Mouse (Mus musculus) kidney, postnatal 10 days (tissue): Measurements from ENCODE around the gene Ak2.

Experiments used
- DNase-seq: peaks from one replicate; pipeline ENCODE4 v3.0.0; 2021; ENCODE audit warnings: mixed read lengths

Ak2 gene

DNA sequence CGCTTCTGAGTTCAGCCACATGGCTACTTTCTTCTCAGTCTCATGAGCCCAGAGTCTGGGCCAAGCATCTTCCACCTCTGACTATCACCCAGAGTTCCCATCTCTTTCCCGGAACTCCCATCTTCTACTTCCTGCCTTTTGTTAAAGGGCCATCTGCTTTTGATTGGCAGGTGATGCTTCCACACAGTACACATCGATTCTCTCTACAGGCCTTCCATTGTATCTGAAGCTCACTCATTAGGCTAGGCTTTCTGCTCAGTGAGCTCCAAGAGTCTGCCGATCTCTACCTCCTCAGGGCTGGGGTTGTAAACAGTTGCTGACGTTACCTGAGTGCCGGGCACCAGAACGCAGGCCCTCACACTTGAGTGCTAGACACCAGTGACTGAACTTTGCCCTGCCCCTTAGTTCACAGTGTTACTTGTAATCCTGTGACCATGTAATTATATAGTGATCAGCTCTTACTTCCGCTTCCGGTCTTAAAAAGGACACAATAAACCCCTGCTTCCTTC lies at the start of gene Ak2:
Ak2 (plus strand) TSS at position 459 of the 509 bp plus-strand sequence.
- no peak for DNase-seq

DNA sequence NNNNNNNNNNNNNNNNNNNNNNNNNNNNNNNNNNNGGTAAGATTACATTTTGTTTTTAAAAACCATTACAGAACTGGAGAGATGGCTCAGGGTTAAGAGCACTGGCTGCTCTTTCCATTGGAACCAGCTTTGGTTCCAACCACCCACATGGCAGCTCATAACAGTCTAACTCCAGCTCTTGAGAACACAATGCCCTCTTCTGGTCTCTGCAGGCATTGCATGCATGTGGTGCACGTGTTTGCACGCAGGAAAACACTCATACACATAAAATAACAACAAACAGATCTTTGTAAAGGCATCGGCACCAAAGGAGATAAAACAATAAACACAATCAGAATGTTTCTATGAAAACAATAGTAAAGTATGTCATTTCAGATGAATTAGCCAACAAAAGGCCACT lies 49.4 kb upstream of the Ak2 start:
- no peak for DNase-seq

DNA sequence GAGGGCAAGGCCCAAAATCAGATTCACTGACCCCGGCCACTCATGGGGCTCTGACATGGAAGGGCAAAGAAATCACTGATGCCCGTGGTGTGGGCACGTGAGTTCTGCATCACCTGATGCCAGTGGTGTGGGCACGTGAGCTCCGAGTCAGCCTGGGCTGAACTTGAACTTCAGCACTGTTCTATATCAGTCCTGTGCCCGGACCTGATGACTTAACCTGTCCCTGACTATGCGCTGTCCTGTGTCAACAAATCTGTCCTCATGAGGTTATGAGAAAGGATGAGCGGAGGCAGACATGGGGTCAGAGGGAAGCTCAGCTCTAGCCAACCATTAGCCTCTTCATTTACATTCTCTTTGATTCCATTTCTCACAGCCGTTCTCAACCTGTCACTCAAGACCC lies 45.0 kb upstream of the Ak2 start:
- no peak for DNase-seq

DNA sequence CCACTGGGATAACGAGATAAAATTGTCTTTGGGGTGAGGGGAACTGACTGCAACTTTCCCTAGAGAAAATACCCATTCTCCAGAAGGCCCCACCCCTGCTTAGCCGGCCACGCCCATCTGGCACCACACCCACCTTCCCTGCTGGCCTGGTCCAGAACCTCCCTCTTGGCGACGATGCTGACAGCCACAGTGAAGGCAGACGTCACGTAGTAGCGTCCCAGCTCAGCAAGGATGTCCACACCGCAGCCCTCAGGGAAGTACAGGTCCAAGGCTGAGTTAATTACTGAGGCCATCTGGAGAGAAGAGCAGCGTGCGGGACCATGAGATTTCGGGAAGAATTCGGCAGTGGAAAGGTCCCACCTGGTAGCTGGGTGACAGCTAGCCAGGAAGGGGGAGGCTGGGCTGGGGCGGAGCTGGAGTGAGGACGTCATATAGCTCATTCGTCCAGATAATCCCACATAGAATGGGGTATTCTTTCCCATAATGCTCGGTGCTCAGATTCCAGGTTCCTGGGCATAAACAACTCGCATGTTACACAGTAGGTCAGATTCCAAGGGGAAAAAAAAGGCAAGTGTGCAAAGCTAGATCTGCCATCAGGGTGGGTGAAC lies 44.3 kb upstream of the Ak2 start:
- DNase-seq = peak; percentile 37

DNA sequence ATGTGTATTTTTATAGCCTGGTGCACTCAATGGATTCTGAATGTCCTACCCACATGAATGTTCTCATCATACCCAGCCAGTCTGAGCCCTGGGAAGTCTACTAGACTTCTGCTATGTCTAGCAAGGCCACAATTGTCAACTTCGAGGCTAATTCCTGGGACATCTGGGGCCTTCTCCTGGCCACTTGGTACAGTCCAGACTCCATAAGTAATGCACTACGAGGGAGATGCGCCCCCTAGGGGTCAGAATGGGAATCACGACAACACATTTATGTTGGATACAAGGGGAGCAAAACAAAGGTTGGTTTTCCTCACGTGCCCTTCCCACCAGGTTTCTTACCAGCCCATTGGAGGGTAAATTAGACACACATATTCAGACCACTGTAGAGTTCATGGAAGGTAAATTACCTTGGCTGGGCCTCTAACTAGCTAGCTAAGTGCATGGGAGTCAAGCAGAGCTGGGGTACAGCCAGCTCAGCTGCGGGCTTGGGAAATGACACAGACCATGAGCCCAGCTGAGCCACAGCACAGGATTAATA lies 43.6 kb upstream of the Ak2 start:
- peak; percentile 70 for DNase-seq

DNA sequence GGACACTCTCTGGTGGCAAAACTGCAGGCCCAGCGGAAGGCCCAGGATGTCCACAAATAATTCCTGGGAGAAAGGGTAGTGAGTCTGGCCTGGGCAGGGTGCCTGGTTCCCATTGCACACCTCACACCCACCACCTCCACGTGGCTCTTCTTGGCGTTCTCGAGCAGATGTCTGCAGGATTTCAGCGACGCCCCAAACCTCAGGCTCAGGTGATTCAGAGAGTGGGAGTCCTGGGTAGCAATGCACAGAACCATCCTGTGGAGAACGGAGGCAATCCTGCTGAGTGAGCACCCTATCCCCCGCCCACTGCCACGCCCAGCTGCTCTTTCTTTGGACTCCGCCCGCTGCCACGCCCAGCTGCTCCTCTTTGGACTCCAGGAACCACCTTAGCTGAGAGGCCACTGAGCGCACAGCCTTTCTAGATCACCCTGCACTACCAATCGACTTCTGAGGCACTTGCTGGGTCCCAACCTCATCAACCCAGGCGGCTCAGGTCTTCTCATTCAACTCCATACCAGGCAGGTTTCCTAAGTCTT lies 42.2 kb upstream of the Ak2 start:
- DNase-seq = peak; percentile 31

DNA sequence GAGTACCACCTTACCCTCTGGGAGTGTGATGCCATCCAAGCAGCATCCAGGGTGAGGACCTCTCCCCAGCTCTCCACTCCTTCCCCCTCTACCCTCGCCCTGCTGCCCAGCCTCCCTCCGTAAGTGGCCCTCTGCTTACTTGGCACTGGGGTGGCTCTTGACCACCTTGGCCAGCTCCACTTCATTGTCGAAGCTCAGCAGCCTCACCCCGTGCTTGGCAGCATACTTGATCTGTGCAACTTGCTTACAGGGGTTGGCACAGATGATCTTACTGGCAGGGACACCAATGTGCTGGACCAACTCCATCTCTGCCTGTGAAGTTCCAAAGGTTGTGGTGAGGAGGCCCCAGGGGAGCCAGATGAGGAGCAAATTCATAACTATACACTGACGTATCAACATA lies 41.3 kb upstream of the Ak2 start:
- DNase-seq = no peak

DNA sequence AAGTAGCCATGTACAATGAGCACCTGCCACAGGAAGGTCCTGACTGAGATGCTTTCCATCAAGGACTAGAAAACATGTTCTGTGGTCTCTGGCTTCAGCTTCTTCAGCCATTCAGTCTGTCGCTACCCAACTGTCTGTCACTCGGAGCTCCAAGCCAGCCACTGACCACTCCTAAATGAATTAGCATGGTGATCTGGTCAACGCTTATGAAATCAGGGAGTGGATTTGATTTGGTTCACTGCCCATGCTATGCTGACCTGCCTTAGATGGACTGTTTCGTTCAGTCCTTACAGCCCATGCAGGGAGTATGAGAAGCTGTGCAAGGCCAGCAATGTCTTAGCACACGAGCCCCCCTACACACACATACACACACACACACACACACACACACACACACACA lies 37.9 kb upstream of the Ak2 start:
- DNase-seq = no peak

DNA sequence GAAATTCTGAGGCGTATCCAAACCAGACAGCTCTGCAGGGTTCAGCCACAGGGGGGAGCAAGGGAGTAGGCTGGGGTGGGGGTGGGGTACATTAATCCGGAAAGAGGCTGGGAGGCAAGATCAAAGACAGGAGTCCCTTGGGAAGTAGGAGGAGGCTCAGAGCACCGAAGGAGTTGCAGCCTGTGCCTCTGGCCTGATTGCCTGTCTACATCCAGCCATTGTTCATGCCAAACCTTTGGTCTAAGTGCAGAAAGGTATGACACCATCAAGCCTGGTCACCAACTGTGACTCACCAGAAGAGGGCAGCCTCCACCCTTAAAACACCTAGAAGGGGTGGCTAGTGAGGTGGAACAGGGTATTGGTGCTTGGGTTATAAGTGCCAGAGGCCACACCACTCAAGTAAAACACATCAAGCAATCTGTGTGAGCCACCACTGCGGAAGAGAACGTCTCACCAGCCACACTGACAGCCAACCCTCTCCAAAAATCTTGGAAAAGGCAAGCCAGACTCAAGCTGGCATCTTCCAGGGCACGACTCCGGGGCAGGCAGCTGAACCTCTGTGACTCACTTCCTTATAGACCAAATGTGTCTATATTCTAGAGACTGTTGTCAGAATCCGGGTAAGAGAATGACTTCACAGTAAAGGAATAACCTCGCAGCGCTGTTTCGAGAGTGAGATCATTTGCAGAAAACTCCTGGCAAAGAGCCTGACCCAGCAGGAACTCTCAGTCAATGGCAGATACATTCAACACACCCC lies 34.4 kb upstream of the Ak2 start:
- DNase-seq = peak; percentile 63

DNA sequence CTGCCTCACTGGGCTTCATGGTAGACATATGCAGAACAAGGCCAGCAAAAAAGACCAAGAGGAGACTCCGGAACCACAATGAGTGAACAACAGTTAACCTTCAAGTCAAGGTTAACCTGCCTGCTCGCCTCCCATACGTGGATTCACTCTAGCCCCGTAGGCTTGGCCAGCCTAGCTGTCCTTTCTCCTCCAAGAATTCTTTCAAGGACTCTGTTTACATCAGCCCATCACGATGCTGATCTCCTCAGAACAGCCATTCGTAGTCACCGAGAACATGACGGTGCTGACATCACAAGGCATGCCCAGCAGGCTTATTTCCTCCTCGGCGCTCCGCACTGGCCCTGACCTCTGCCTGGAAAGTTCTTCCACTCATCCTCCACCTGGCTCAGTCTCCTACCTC lies 33.6 kb upstream of the Ak2 start:
- no peak for DNase-seq

DNA sequence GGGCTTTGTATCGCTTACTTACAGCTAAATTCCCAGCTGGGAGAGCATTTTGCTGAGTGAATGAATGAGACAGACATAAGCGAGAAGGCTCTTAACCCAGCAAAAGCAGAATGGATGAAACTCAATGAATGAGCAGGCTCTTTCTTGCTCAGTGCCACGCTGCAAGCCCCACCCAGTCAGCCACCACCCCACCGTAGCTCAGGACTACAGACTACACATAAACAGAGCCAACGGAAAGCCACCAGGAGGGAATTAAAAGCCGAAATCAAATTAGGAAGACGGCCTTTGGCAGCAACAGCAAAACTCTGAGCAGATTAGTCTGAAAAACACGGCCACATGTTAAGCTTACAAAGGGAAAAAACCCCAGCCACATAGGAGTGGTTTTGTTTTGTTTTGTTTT lies 32.9 kb upstream of the Ak2 start:
- DNase-seq = no peak

DNA sequence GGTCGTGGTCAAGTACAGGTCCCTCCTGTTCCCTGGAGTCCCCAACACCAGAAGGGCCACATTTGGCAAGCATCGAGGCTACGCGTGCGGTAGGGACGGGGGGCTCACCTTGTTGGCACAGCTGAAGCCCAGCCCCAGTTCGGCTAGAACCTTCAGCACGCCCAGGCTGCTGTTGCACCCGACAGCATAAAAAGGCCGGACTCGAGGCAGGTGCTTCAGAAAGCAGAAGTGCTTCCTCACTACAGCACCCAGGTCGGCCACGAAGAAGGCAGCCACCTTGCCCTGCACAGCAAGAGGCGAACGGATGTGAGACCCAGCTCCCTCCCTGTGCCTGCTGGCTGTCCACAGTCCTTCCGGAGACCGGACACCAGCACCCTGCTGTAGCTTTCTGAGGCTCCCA lies 32.1 kb upstream of the Ak2 start:
- no peak for DNase-seq

DNA sequence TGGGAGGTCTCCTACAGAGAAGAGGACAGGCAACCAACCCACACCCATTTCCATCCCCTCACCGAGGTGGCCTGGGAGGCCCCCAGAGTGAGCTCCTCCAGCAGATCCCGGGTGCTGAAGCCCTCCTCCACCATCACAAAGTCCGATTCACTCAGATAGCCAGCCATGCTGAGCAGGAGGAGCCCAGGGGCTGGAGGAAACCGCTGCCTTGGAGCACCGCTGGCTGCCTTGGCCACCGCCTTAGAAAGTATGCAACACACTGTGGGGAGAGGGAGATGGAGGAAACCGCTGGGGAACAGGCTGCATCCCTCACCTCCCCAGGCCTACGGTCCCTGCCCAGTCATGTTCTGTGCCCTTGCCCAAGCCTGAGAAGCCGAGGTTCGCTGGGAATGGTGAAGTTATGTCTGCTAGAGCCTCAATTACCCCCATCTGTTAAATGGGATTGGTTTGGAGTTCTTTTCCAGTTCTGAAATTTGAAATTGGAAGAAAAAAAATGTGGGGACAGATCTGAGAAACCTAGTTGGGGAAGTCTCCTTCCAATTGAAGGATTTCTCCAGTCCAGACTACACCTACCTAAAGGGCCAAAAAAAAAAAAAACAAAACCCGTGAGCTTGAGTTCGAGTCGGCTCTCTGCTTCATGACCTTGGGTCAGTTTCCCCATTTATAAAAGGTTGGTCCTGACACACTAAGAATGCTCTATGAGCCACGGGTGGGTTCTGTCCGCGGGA lies 30.3 kb upstream of the Ak2 start:
- DNase-seq = no peak

DNA sequence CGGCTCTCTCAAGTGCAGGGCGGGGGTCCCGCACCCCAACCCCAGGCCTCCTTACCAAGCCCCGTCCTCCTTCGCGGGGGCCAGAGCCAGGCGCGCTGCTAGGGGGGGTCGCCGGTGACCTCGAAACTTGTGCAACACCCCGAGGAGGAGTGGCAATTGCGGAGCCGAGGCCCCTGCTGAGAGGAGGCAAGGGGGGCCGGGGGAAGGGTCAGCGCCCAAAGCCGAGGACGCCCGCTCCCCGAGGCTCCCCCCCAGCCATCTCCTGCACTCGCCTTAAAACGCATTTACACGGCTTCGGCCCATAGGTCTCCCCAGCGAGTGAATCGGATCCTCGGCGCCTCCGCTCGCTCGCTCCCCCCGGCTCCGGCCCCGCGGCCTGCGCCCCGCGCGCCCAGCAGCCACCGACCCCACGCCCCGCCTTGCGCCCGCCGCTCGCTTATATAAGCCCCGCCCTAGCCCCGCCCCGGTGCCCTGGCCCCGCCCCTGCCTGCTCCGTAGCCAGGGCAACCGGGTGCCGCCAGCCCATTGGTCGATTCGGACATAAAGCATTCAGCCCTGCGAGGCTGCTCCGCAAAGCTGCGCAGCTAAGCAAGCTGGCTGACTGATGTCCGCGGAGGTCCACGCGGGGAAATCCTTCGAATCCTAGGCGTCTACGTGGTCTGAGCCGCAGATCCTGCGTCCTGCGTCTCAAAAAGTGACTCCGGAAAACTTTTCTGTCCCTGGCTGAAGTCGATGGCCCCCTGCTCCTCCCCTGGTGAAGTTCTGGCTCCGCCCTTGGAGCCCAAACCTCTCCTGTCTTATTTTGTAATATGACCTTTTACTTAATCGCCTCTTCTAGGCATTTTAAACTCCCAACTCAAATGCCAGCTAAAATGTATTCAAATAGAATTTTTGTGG lies 29.5 kb upstream of the Ak2 start, which contains the start of gene Azin2:
Azin2 (minus strand) TSS at position 414 of the 897 bp plus-strand sequence.
- peak; percentile 97 for DNase-seq

DNA sequence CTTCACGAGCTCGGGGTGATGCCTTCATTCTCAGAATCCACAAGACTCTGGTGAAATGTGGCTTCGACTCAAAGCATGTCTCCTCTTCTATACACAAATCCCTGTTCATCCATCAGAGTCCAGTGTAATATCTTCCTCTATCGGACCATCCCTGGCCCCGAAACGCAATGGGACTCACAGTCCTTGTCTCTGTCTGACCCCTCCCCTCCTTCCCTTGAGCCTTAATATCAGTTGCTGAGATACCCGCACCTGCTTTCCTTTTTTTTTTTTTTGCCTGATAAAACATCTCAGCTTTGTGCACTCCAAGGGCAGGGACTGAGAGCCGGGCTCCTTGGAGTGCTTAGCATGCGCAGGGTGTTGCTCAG lies 28.9 kb upstream of the Ak2 start:
- no peak for DNase-seq

DNA sequence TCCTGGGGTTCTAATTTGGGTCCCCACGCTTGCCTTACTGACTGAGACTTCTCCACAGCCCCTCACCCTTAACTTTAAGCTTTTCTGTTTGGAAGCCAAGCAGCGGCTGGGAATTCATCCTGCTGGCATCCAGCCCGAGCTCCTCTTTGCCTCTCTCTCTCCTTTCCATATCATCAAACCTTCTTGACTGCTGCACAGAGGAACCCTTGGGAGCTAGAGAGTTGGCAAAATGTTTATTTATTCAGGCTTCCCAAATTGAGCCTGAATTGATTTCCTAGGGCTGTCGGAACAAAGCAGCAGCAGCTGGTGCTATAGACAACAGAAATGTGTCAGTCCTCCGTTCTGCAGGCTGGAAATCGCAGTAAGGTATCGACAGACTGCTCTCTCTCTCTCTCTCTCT lies 25.0 kb upstream of the Ak2 start:
- peak; percentile 49 for DNase-seq

DNA sequence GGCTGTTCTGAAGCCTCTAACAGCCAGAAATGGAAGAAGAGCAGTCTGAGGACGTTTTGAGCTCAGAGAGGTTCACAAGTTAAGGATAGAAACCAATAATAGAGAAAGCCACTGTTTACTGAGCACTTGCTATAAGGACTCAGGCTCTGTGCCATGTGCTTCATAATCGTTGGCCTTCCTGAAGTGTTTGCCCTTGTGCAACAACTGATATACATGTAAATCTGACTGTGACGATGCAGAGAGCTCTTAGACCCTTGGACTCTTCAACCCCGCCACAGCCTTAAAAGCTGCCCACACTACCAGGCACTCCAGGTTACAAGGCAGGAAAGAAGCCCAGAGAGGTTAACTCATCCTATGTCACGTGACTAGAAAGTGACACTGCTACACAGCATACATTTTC lies 22.7 kb upstream of the Ak2 start:
- no peak for DNase-seq

DNA sequence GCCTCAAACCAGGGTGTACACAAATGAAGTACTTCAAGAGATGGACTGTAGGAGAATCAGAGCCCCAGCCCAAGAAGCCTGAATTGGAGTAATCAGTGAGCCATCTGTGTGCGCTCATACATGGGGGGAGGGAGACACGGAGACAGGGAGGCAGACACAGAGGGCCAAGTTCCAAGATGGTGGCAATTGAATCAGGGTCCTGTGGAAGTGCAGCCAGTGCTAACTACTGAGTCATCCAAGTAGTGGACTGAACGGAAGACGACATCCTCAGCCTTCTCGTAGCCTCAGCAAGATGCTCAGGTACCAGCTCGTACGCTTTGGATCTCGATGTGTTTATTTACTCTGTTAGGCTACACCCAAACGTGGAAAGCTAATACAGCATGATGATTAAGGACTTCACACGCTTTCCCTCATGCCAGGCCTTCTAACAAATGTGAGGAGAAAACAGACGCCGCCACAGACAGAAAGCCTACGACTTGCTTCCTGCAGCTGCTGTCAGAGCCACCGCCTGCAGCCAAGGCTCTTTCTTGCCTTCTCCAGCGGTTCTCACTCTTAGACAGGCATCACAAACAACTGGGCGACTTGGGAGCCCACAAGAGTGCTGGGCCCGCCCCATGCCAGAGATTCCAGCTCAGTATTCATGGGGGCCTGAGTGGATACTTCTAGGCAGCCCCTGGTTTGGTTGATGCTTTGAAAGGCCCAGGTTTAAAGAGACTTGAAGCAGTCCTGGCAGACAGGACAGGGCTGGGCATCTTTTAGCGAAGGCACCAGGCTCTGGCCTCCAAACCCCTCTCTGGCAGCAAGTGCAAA lies 21.9 kb upstream of the Ak2 start:
- no peak for DNase-seq

DNA sequence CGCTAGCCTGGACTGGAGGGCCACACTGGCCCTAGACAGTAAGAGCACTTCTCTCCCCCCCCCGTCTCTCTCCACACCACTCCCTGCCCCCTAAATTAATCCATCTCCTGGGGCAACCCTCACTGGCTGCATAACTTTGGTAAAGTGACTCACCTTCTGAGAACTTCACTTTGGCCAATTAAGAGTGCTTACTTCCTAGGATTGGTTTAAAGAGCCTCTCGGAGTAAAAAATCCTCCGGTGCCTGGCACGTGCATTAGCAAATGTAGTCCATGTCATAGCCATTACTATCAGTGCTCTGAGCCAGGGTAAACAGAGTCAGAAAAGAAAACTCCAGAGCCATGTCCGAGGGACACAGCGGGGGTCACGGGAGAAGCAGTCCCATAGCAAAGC lies 21.3 kb upstream of the Ak2 start:
- DNase-seq = no peak

DNA sequence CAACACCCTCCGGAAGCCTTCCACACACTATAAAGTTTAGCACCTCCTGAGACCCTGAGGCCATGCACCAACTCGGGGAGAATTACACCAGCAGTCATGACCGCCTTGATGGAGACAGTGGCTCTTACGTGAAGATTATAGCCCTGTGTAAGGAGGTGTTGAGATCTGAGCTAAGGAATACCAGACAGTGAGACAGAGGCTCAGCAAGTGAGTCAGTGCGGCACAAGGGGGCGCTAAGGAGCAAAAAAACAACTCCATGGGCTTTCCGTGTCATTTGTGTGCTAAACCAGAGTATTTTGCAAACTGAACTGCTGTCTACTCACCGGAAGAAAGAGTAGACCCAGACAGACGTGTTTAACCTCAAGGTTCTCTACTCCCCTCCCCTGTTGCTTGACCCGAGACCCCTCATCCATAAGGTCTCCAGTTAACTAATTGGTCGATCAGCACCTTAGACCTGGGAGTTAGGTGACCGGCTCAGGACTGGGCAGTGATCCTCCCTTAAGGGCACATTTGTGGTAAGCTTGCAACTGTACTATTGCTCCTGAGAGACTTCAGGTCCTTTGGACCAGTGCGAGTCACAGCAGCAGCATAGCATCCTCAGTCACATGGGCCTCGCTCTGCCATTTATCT lies 20.6 kb upstream of the Ak2 start:
- DNase-seq = peak; percentile 91

DNA sequence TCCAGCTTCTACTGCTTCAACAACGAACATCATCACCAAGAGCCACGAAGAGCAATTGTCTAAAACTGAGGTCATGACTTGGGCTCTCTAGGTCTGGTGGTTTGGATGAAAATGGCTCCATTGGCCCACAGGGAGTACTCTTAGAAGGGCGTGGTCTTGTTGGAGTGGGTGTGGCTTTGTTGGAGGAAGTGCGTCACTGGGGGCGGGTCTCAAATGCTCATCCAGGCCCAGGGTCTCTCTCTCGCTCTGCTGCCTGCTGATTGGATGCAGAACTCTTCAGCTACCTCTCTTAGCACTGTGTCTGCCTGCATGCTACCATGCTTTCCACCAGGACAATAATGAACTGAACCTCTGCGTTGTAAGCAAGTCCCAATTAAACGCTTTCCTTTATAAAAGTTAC lies 17.1 kb upstream of the Ak2 start:
- no peak for DNase-seq
